ENCODE assay signal across 20 mouse cellular contexts in the genomic region with DNA sequence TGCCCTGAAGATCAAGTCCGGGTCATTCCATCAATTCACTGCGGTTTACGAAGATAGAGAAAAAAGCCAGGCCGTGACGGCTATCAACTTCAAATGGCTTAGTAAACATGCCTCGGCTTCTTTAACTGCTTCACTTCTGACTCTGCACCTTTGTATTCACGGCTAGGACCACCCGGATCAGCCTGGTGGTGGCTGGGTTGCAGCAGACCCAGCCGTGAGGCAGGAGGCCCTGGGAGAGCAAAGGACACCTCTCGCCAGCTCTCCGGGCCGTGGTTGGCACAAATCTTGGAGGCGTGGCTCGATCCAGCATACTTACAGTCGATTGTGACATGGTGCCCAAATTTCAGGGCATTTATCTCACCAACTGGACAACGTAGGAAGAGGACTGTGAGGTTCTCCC.
A peak's percentile ranks its signal among the peaks of the same experiment; 100 is the strongest.
DNase-seq lines count a peak whose midpoint lies in the region; ATAC-seq and TF ChIP-seq lines count a peak whose summit lies in the region.
"Had no signal": no experiment of that assay in that cellular context is flagged by ENCODE, and none has a peak within 500 bp of the region (broad histone marks: within the 10 kb centered on the region; RNA-seq: fewer than 3 reads in every experiment).

No protein-coding gene starts in this region.

- no peak overlapping the region for H3K4me3 ChIP-seq in heart, adult 2 months
- no peak overlapping the region for H3K4me3 ChIP-seq in midbrain, embryonic 15.5 days
- H3K4me3 ChIP-seq in midbrain, embryonic 14.5 days (replicated peaks; ENCODE audit: low read depth, low read length): no peak overlapping the region
- no peak overlapping the region for H3K4me3 ChIP-seq in hindbrain, embryonic 15.5 days
- H3K4me3 ChIP-seq in midbrain, postnatal 0 days (ENCODE audit: low read depth, low read length): no peak overlapping the region
- H3K4me3 ChIP-seq: embryonic facial prominence, embryonic 13.5 days; forebrain, embryonic 13.5 days; heart, embryonic 12.5 days; intestine, embryonic 15.5 days had no signal

- H3K9ac ChIP-seq in heart, adult 2 months (ENCODE audit: low read depth, low read length): no peak overlapping the region
- H3K9ac ChIP-seq in midbrain, embryonic 15.5 days: no peak overlapping the region
- H3K9ac ChIP-seq in midbrain, embryonic 14.5 days (replicated peaks; ENCODE audit: low read length): no peak overlapping the region
- H3K9ac ChIP-seq in hindbrain, embryonic 15.5 days: no peak overlapping the region
- no peak overlapping the region for H3K9ac ChIP-seq in midbrain, postnatal 0 days (replicated peaks; ENCODE audit: low read length, poor library complexity, severe bottlenecking)
- H3K9ac ChIP-seq: embryonic facial prominence, embryonic 13.5 days; forebrain, embryonic 13.5 days; heart, embryonic 12.5 days; intestine, embryonic 15.5 days had no signal

- H3K36me3 ChIP-seq in heart, adult 2 months (ENCODE audit: control insufficient read depth, insufficient read depth, low read length): no peaks in the 10 kb centered on the region
- no peaks in the 10 kb centered on the region for H3K36me3 ChIP-seq in midbrain, embryonic 15.5 days (replicated peaks)
- H3K36me3 ChIP-seq in midbrain, embryonic 14.5 days (ENCODE audit: control insufficient read depth, insufficient read depth, low read length): no peaks in the 10 kb centered on the region
- no peaks in the 10 kb centered on the region for H3K36me3 ChIP-seq in hindbrain, embryonic 15.5 days
- H3K36me3 ChIP-seq in midbrain, postnatal 0 days (ENCODE audit: insufficient read depth, low read length): no peaks in the 10 kb centered on the region
- H3K36me3 ChIP-seq: embryonic facial prominence, embryonic 13.5 days; heart, embryonic 12.5 days; intestine, embryonic 15.5 days had no signal

- H3K4me2 ChIP-seq in midbrain, embryonic 15.5 days: no peak overlapping the region
- H3K4me2 ChIP-seq in midbrain, embryonic 14.5 days (ENCODE audit: low read length): no peak overlapping the region
- 0 out of 2 replicates have a peak overlapping the region, but pooled peaks have one; percentile 4 for H3K4me2 ChIP-seq in hindbrain, embryonic 15.5 days
- no peak overlapping the region for H3K4me2 ChIP-seq in midbrain, postnatal 0 days (ENCODE audit: low read depth, low read length, poor library complexity, severe bottlenecking)
- H3K4me2 ChIP-seq: embryonic facial prominence, embryonic 13.5 days; forebrain, embryonic 13.5 days; heart, embryonic 12.5 days; intestine, embryonic 15.5 days had no signal

- no peak for TF ChIP-seq EP300 in heart, adult 2 months (IDR thresholded peaks at IDR 0.05; ENCODE audit: insufficient read depth, low read depth, low read length)

- DNase-seq in heart, adult 11 months: peak; percentile 61
- DNase-seq in heart, adult 2 months: no peak
- no peak for DNase-seq in midbrain, embryonic 14.5 days
- DNase-seq in midbrain, postnatal 0 days (ENCODE audit: low spot score): no peak
- no peak for DNase-seq in urinary bladder, adult 18-20 months (ENCODE audit: low spot score in 2 of 2)
- no peak for DNase-seq in left cerebral cortex, postnatal 4 days
- DNase-seq: adrenal gland, adult 2 months; adrenal gland, postnatal 25 days; cerebellum, adult 18-20 months; cerebellum, adult 9-11 months; cerebellum, postnatal 36 days had no signal

- no peak for TF ChIP-seq CTCF in heart, adult 2 months (IDR thresholded peaks at IDR 0.05)
- TF ChIP-seq CTCF in midbrain, postnatal 0 days (IDR thresholded peaks at IDR 0.05): no peak

- no peak for TF ChIP-seq POLR2A in heart, adult 2 months (IDR thresholded peaks at IDR 0.05; ENCODE audit: insufficient read depth, low read depth, low read length)

- no peaks in the 10 kb centered on the region for H3K9me3 ChIP-seq in midbrain, embryonic 15.5 days
- H3K9me3 ChIP-seq in midbrain, embryonic 14.5 days (ENCODE audit: control insufficient read depth, low read length): no peaks in the 10 kb centered on the region
- no peaks in the 10 kb centered on the region for H3K9me3 ChIP-seq in hindbrain, embryonic 15.5 days
- no peaks in the 10 kb centered on the region for H3K9me3 ChIP-seq in midbrain, postnatal 0 days (ENCODE audit: low read length)
- H3K9me3 ChIP-seq: embryonic facial prominence, embryonic 13.5 days; forebrain, embryonic 13.5 days; intestine, embryonic 15.5 days had no signal

- intact Hi-C loops in heart, adult 2 months (cut with DNase I): no loop called here
- intact Hi-C loops in left cerebral cortex, postnatal 4 days (cut with DNase I): no loop called here

- 75% methylated on average over 16 of the region's 16 CpGs for WGBS in heart, adult 2 months
- WGBS in midbrain, embryonic 15.5 days: 61% methylated on average over 16 of the region's 16 CpGs
- 71% methylated on average over 16 of the region's 16 CpGs for WGBS in midbrain, embryonic 14.5 days
- WGBS in hindbrain, embryonic 15.5 days: 61% methylated on average over 16 of the region's 16 CpGs
- WGBS in midbrain, postnatal 0 days: 72% methylated on average over 16 of the region's 16 CpGs

- 0 out of 2 replicates have a peak, but pooled peaks have one; percentile 50 for ATAC-seq in midbrain, embryonic 15.5 days (replicated peaks)
- no peak for ATAC-seq in midbrain, embryonic 14.5 days (ENCODE audit: low FRiP score, low TSS enrichment)
- ATAC-seq in hindbrain, embryonic 15.5 days (ENCODE audit: low FRiP score, low read depth): no peak
- ATAC-seq in midbrain, postnatal 0 days (ENCODE audit: low FRiP score): no peak
- ATAC-seq: activated CD4-positive, CD25-positive, alpha-beta regulatory T cell, adult 4 months; forebrain, embryonic 13.5 days; intestine, embryonic 15.5 days; Patski had no signal

- H3K27me3 ChIP-seq in heart, adult 2 months (ENCODE audit: control insufficient read depth, insufficient read depth, low read length): no peaks in the 10 kb centered on the region
- H3K27me3 ChIP-seq in midbrain, embryonic 15.5 days (replicated peaks): 0 out of 2 replicates have a peak, but pooled peaks cover 3% of the 10 kb centered on the region
- H3K27me3 ChIP-seq in midbrain, embryonic 14.5 days (ENCODE audit: control insufficient read depth, insufficient read depth, low read length): no peaks in the 10 kb centered on the region
- no peaks in the 10 kb centered on the region for H3K27me3 ChIP-seq in hindbrain, embryonic 15.5 days
- 0 out of 2 replicates have a peak, but pooled peaks cover 4% of the 10 kb centered on the region for H3K27me3 ChIP-seq in midbrain, postnatal 0 days (ENCODE audit: insufficient read depth, low read length)
- H3K27me3 ChIP-seq: CH12.LX; forebrain, embryonic 13.5 days; heart, embryonic 12.5 days; intestine, embryonic 15.5 days had no signal

- H3K27ac ChIP-seq in heart, adult 2 months: no peak overlapping the region
- peak overlapping the region; percentile 63 for H3K27ac ChIP-seq in midbrain, embryonic 15.5 days
- no peak overlapping the region; the same call in 1 of the 2 replicates for H3K27ac ChIP-seq in midbrain, embryonic 14.5 days (replicated peaks; ENCODE audit: low read depth, low read length)
- H3K27ac ChIP-seq in hindbrain, embryonic 15.5 days (replicated peaks): peak overlapping the region; percentile 60; the same call in 1 of the 2 replicates
- H3K27ac ChIP-seq in midbrain, postnatal 0 days (ENCODE audit: low read depth, low read length): 0 out of 2 replicates have a peak overlapping the region, but pooled peaks have one; percentile 21
- H3K27ac ChIP-seq: embryonic facial prominence, embryonic 13.5 days; forebrain, embryonic 13.5 days; intestine, embryonic 15.5 days had no signal

- H3K79me2 ChIP-seq in heart, adult 2 months (replicated peaks; ENCODE audit: control insufficient read depth, insufficient read depth, low read length): no peaks in the 10 kb centered on the region

- no peaks in the 10 kb centered on the region for H3K4me1 ChIP-seq in heart, adult 2 months (ENCODE audit: control insufficient read depth, insufficient read depth, low read length)
- peaks cover 20% of the 10 kb centered on the region for H3K4me1 ChIP-seq in midbrain, embryonic 15.5 days
- peaks cover 9% of the 10 kb centered on the region for H3K4me1 ChIP-seq in midbrain, embryonic 14.5 days (ENCODE audit: control insufficient read depth, insufficient read depth, low read length)
- H3K4me1 ChIP-seq in hindbrain, embryonic 15.5 days (replicated peaks): peaks cover 13% of the 10 kb centered on the region
- H3K4me1 ChIP-seq in midbrain, postnatal 0 days (ENCODE audit: insufficient read depth, low read length): no peaks in the 10 kb centered on the region; the same call in 1 of the 2 replicates
- H3K4me1 ChIP-seq: heart, embryonic 12.5 days; intestine, embryonic 15.5 days had no signal

Comparison
In these comparisons a context has a peak if more than half of its experiments do, and no peak if none do; other contexts are left out.
1. H3K27ac ChIP-seq: peak in midbrain, embryonic 15.5 days (single experiment), hindbrain, embryonic 15.5 days (single experiment) and midbrain, postnatal 0 days (single experiment); none in heart, adult 2 months (single experiment) and midbrain, embryonic 14.5 days (single experiment).